In genomic region chr13:73033055-73033454, GRCm38 (mm10) we compare ENCODE assay signal across 8 mouse cellular contexts.
A peak's percentile ranks its signal among the peaks of the same experiment; 100 is the strongest.
DNase-seq lines count a peak whose midpoint lies in the region; ATAC-seq and TF ChIP-seq lines count a peak whose summit lies in the region.

No protein-coding gene starts in this region.

- no peak overlapping the region for H3K4me3 ChIP-seq in kidney, embryonic 15.5 days (replicated peaks)
- H3K4me3 ChIP-seq in midbrain, postnatal 0 days (ENCODE audit: low read depth, low read length): no peak overlapping the region

- no peak overlapping the region for H3K4me2 ChIP-seq in kidney, embryonic 15.5 days
- H3K4me2 ChIP-seq in midbrain, postnatal 0 days (ENCODE audit: low read depth, low read length, poor library complexity, severe bottlenecking): no peak overlapping the region

- peak; percentile 70 for TF ChIP-seq CTCF in midbrain, postnatal 0 days (IDR thresholded peaks at IDR 0.05)

- H3K36me3 ChIP-seq in kidney, embryonic 15.5 days: no peaks in the 10 kb centered on the region
- no peaks in the 10 kb centered on the region for H3K36me3 ChIP-seq in midbrain, postnatal 0 days (ENCODE audit: insufficient read depth, low read length)

- no peak overlapping the region for H3K27ac ChIP-seq in kidney, embryonic 15.5 days
- H3K27ac ChIP-seq in midbrain, postnatal 0 days (ENCODE audit: low read depth, low read length): no peak overlapping the region

- intact Hi-C loops in gastrocnemius, postnatal 14 days (cut with DNase I; ENCODE audit: low total_unique reads): no loop called here

- no peak; the same call in 1 of the 2 replicates for ATAC-seq in kidney, embryonic 15.5 days (replicated peaks; ENCODE audit: low FRiP score)
- ATAC-seq in midbrain, postnatal 0 days (ENCODE audit: low FRiP score): no peak
- ATAC-seq in megakaryocyte, adult 5-6 weeks (ENCODE audit: poor library complexity, severe bottlenecking): no peak

- DNase-seq in kidney, adult 18-20 months: peak; percentile 59
- peak; percentile 72 for DNase-seq in NIH3T3 (ENCODE audit: low read depth)
- peak; percentile 18 for DNase-seq in cerebellum, adult 11-12 months
- DNase-seq in gastrocnemius, postnatal 14 days: peak; percentile 22
- DNase-seq in left cerebral cortex, adult 18-20 months (ENCODE audit: low spot score in 2 of 2): peak; percentile 61 to 71
- peak; percentile 34 for DNase-seq in midbrain, postnatal 0 days (ENCODE audit: low spot score)

- H3K9ac ChIP-seq in kidney, embryonic 15.5 days: no peak overlapping the region
- no peak overlapping the region for H3K9ac ChIP-seq in midbrain, postnatal 0 days (replicated peaks; ENCODE audit: low read length, poor library complexity, severe bottlenecking)

- 30% methylated on average over 3 of the region's 3 CpGs for WGBS in kidney, embryonic 15.5 days
- 33% methylated on average over 3 of the region's 3 CpGs for WGBS in midbrain, postnatal 0 days

- no peaks in the 10 kb centered on the region for H3K9me3 ChIP-seq in kidney, embryonic 15.5 days (replicated peaks)
- H3K9me3 ChIP-seq in midbrain, postnatal 0 days (ENCODE audit: low read length): no peaks in the 10 kb centered on the region

- no peaks in the 10 kb centered on the region for H3K4me1 ChIP-seq in kidney, embryonic 15.5 days
- H3K4me1 ChIP-seq in midbrain, postnatal 0 days (ENCODE audit: insufficient read depth, low read length): no peaks in the 10 kb centered on the region

- peaks cover 64% of the 10 kb centered on the region for H3K27me3 ChIP-seq in kidney, embryonic 15.5 days
- H3K27me3 ChIP-seq in midbrain, postnatal 0 days (ENCODE audit: insufficient read depth, low read length): no peaks in the 10 kb centered on the region; the same call in 1 of the 2 replicates

Comparison
In these comparisons a context has a peak if more than half of its experiments do, and no peak if none do; other contexts are left out.
1. DNase-seq: peak in every context shown above with its lines; median percentile 72 in NIH3T3; 66 in left cerebral cortex, adult 18-20 months; 59 in kidney, adult 18-20 months; 34 in midbrain, postnatal 0 days; 22 in gastrocnemius, postnatal 14 days; 18 in cerebellum, adult 11-12 months.